Mouse (Mus musculus): ENCODE measurements around the gene Mettl26. TPM values are rescaled to one million over a fixed set of nuclear protein-coding genes. Genes with fewer than 3 reads are reported as not detected.

The Mettl26 gene
- polyA plus RNA-seq, 1 experiment = 110 TPM

- no peaks in the 10 kb centered on the region for H3K27me3 ChIP-seq (ENCODE audit: control insufficient read depth, insufficient read depth, low read length)
- TF ChIP-seq CTCF (IDR thresholded peaks at IDR 0.05; ENCODE audit: borderline replicate concordance, insufficient read depth, low read depth, low read length) (no peak), POLR2A (IDR thresholded peaks at IDR 0.05; ENCODE audit: borderline replicate concordance, insufficient read depth, low read length) (no peak)
- WGBS = 75% methylated on average over 19 of the region's 19 CpGs
- no peak overlapping the region for H3K27ac ChIP-seq (ENCODE audit: insufficient read depth, low read length)
- no peak overlapping the region for H3K4me3 ChIP-seq (replicated peaks; ENCODE audit: insufficient read depth, low read depth, low read length)
- H3K4me1 ChIP-seq (ENCODE audit: control insufficient read depth, insufficient read depth, low read length) = peaks cover 28% of the 10 kb centered on the region
- no peak for DNase-seq
Measured at GRCm38 (mm10) chr17:25878611-25879180, 3.8 kb downstream of the Mettl26 start.

GRCm38 (mm10) chr17:25879261-25879660 lies 4.4 kb downstream of the Mettl26 start:
- peaks cover 28% of the 10 kb centered on the region for H3K4me1 ChIP-seq (ENCODE audit: control insufficient read depth, insufficient read depth, low read length)
- TF ChIP-seq POLR2A (IDR thresholded peaks at IDR 0.05; ENCODE audit: borderline replicate concordance, insufficient read depth, low read length) (no peak), CTCF (IDR thresholded peaks at IDR 0.05; ENCODE audit: borderline replicate concordance, insufficient read depth, low read depth, low read length) (peak; percentile 43; the same call in 1 of the 2 replicates)
- no peaks in the 10 kb centered on the region for H3K27me3 ChIP-seq (ENCODE audit: control insufficient read depth, insufficient read depth, low read length)
- 42% methylated on average over 4 of the region's 4 CpGs for WGBS
- DNase-seq = no peak
- no peak overlapping the region for H3K4me3 ChIP-seq (replicated peaks; ENCODE audit: insufficient read depth, low read depth, low read length)
- H3K27ac ChIP-seq (ENCODE audit: insufficient read depth, low read length) = no peak overlapping the region

GRCm38 (mm10) chr17:25879750-25880149 lies 4.9 kb downstream of the Mettl26 start:
- WGBS = 17% methylated on average over 8 of the region's 8 CpGs
- peak overlapping the region; percentile 43; the same call in 1 of the 2 replicates for H3K27ac ChIP-seq (ENCODE audit: insufficient read depth, low read length)
- H3K27me3 ChIP-seq (ENCODE audit: control insufficient read depth, insufficient read depth, low read length) = no peaks in the 10 kb centered on the region
- H3K4me3 ChIP-seq (replicated peaks; ENCODE audit: insufficient read depth, low read depth, low read length) = no peak overlapping the region
- TF ChIP-seq CTCF (IDR thresholded peaks at IDR 0.05; ENCODE audit: borderline replicate concordance, insufficient read depth, low read depth, low read length) (no peak), POLR2A (IDR thresholded peaks at IDR 0.05; ENCODE audit: borderline replicate concordance, insufficient read depth, low read length) (no peak)
- peak in 1 of 2 experiments; percentile 51 for DNase-seq
- H3K4me1 ChIP-seq (ENCODE audit: control insufficient read depth, insufficient read depth, low read length) = peaks cover 24% of the 10 kb centered on the region

- 30% methylated on average over 5 of the region's 5 CpGs for WGBS
- Histone ChIP-seq H3K4me3 (replicated peaks; ENCODE audit: insufficient read depth, low read depth, low read length) (no peak within 1 kb of the TSS), H3K27me3 (ENCODE audit: control insufficient read depth, insufficient read depth, low read length) (no peaks in the 10 kb centered on the region), H3K27ac (ENCODE audit: insufficient read depth, low read length) (peak within 1 kb of the TSS; percentile 43), H3K4me1 (ENCODE audit: control insufficient read depth, insufficient read depth, low read length) (peaks cover 24% of the 10 kb centered on the region)
- peak in 1 of 2 experiments; percentile 30 for DNase-seq
- no peak for TF ChIP-seq POLR2A (IDR thresholded peaks at IDR 0.05; ENCODE audit: borderline replicate concordance, insufficient read depth, low read length)
- TF ChIP-seq CTCF (IDR thresholded peaks at IDR 0.05; ENCODE audit: borderline replicate concordance, insufficient read depth, low read depth, low read length) = no peak
Measured at GRCm38 (mm10) chr17:25880196-25880910, 5.5 kb downstream of the Mettl26 start, which contains the start of gene Wfikkn1. TSS of gene Wfikkn1 (minus strand) at chr17:25880858.

- peak in 1 of 2 experiments; percentile 34 for DNase-seq
Measured at GRCm38 (mm10) chr17:25880913-25881641, 6.2 kb downstream of the Mettl26 start.

GRCm38 (mm10) chr17:25881691-25882090 lies 6.8 kb downstream of the Mettl26 start:
- Histone ChIP-seq H3K4me1 (ENCODE audit: control insufficient read depth, insufficient read depth, low read length) (peaks cover 20% of the 10 kb centered on the region), H3K4me3 (replicated peaks; ENCODE audit: insufficient read depth, low read depth, low read length) (no peak overlapping the region), H3K27me3 (ENCODE audit: control insufficient read depth, insufficient read depth, low read length) (no peaks in the 10 kb centered on the region), H3K27ac (ENCODE audit: insufficient read depth, low read length) (no peak overlapping the region)
- 46% methylated on average over 4 of the region's 4 CpGs for WGBS
- DNase-seq = peak in 1 of 2 experiments; percentile 26
- TF ChIP-seq CTCF (IDR thresholded peaks at IDR 0.05; ENCODE audit: borderline replicate concordance, insufficient read depth, low read depth, low read length) (no peak), POLR2A (IDR thresholded peaks at IDR 0.05; ENCODE audit: borderline replicate concordance, insufficient read depth, low read length) (peak; percentile 13; the same call in 1 of the 2 replicates)

More at GRCm38 (mm10) chr17:25880913-25881641, 6.2 kb downstream of the Mettl26 start:
- peaks cover 24% of the 10 kb centered on the region for H3K4me1 ChIP-seq (ENCODE audit: control insufficient read depth, insufficient read depth, low read length)
- H3K4me3 ChIP-seq (replicated peaks; ENCODE audit: insufficient read depth, low read depth, low read length) = no peak overlapping the region
- 27% methylated on average over 5 of the region's 5 CpGs for WGBS
- peak overlapping the region; percentile 43 for H3K27ac ChIP-seq (ENCODE audit: insufficient read depth, low read length)
- TF ChIP-seq CTCF (IDR thresholded peaks at IDR 0.05; ENCODE audit: borderline replicate concordance, insufficient read depth, low read depth, low read length) = no peak
- no peak for TF ChIP-seq POLR2A (IDR thresholded peaks at IDR 0.05; ENCODE audit: borderline replicate concordance, insufficient read depth, low read length)
- H3K27me3 ChIP-seq (ENCODE audit: control insufficient read depth, insufficient read depth, low read length) = no peaks in the 10 kb centered on the region

GRCm38 (mm10) chr17:25882306-25882705 lies 7.4 kb downstream of the Mettl26 start:
- WGBS = 43% methylated on average over 5 of the region's 5 CpGs
- Histone ChIP-seq H3K4me3 (replicated peaks; ENCODE audit: insufficient read depth, low read depth, low read length) (no peak overlapping the region), H3K4me1 (ENCODE audit: control insufficient read depth, insufficient read depth, low read length) (peaks cover 16% of the 10 kb centered on the region), H3K27me3 (ENCODE audit: control insufficient read depth, insufficient read depth, low read length) (no peaks in the 10 kb centered on the region), H3K27ac (ENCODE audit: insufficient read depth, low read length) (no peak overlapping the region)
- TF ChIP-seq POLR2A (IDR thresholded peaks at IDR 0.05; ENCODE audit: borderline replicate concordance, insufficient read depth, low read length) (no peak), CTCF (IDR thresholded peaks at IDR 0.05; ENCODE audit: borderline replicate concordance, insufficient read depth, low read depth, low read length) (no peak)
- DNase-seq = peak in 1 of 2 experiments; percentile 39

Measured in cerebellum, adult 2 months (tissue).